Mouse (Mus musculus) kidney, postnatal 10 days (tissue): ENCODE results near the gene Lsm4.
A peak's percentile ranks its signal among the peaks of the same experiment; 100 is the strongest.

Experiments
- DNase-seq: peaks from one replicate; pipeline ENCODE4 v3.0.0; 2021; ENCODE audit warnings: mixed read lengths

Gene Lsm4

GRCm38 (mm10) chr8:70701048-70701981, 28.3 kb downstream of the Lsm4 start:
- DNase-seq, result no peak

- DNase-seq, result no peak
Measured at GRCm38 (mm10) chr8:70701982-70702841, 29.2 kb downstream of the Lsm4 start.

GRCm38 (mm10) chr8:70702842-70703182, 29.8 kb downstream of the Lsm4 start:
- DNase-seq, result no peak

- no peak for DNase-seq
Measured at GRCm38 (mm10) chr8:70703287-70703686, 30.2 kb downstream of the Lsm4 start, which contains the start of gene Iqcn. Gene Iqcn (plus strand): TSS chr8:70703457.

- no peak for DNase-seq
Measured at GRCm38 (mm10) chr8:70708281-70708680, 35.2 kb downstream of the Lsm4 start.

GRCm38 (mm10) chr8:70709794-70710193, 36.7 kb downstream of the Lsm4 start:
- no peak for DNase-seq

GRCm38 (mm10) chr8:70710296-70710695, 37.2 kb downstream of the Lsm4 start:
- peak; percentile 46 for DNase-seq

- no peak for DNase-seq
Measured at GRCm38 (mm10) chr8:70711041-70711440, 38.0 kb downstream of the Lsm4 start.

GRCm38 (mm10) chr8:70713991-70714390, 40.9 kb downstream of the Lsm4 start:
- no peak for DNase-seq

GRCm38 (mm10) chr8:70715086-70715485, 42.0 kb downstream of the Lsm4 start:
- no peak for DNase-seq

GRCm38 (mm10) chr8:70716521-70717400, 43.7 kb downstream of the Lsm4 start:
- DNase-seq, result no peak

- DNase-seq, result peak; percentile 82
Measured at GRCm38 (mm10) chr8:70718297-70718696, 45.2 kb downstream of the Lsm4 start, which contains the start of gene Gm3336. Gene Gm3336 (plus strand): TSS chr8:70718543.

GRCm38 (mm10) chr8:70719796-70720270, 46.8 kb downstream of the Lsm4 start:
- DNase-seq, result no peak

- peak; percentile 89 for DNase-seq
Measured at GRCm38 (mm10) chr8:70720739-70721138, 47.7 kb downstream of the Lsm4 start.

GRCm38 (mm10) chr8:70721601-70722000, 48.6 kb downstream of the Lsm4 start:
- DNase-seq, result no peak

- peak; percentile 91 for DNase-seq
Measured at GRCm38 (mm10) chr8:70723486-70724210, 50.6 kb downstream of the Lsm4 start, which contains the start of gene Pde4c. Gene Pde4c (plus strand): TSS chr8:70723720.

- DNase-seq, result no peak
Measured at GRCm38 (mm10) chr8:70724216-70724615, 51.2 kb downstream of the Lsm4 start.

- DNase-seq, result peak; percentile 83
Measured at GRCm38 (mm10) chr8:70725792-70726447, 52.9 kb downstream of the Lsm4 start.

- DNase-seq, result no peak
Measured at GRCm38 (mm10) chr8:70726721-70727120, 53.7 kb downstream of the Lsm4 start.
